Mouse (Mus musculus): ENCODE results near the gene Ypel4.

- TF ChIP-seq CTCF (IDR thresholded peaks at IDR 0.05) (no peak), POLR2A (IDR thresholded peaks at IDR 0.05; ENCODE audit: insufficient read depth, low read depth, low read length) (no peak), EP300 (IDR thresholded peaks at IDR 0.05; ENCODE audit: insufficient read depth, low read depth, low read length) (no peak)
Measured at GRCm38 (mm10) chr2:84703497-84703896, 30.4 kb upstream of the Ypel4 start.
